Mouse (Mus musculus): ENCODE results near the gene Zbtb11.

Gene Zbtb11

GRCm38 (mm10) chr16:55971735-55972615 lies 1.7 kb upstream of the Zbtb11 start:
- no peak for DNase-seq

GRCm38 (mm10) chr16:55972626-55973201 lies 969 bp upstream of the Zbtb11 start:
- no peak for DNase-seq

- DNase-seq = peak; percentile 87 to 93
Observed at GRCm38 (mm10) chr16:55974256-55974902, 696 bp downstream of the Zbtb11 start.

GRCm38 (mm10) chr16:55974903-55975285 lies 1.2 kb downstream of the Zbtb11 start:
- DNase-seq = no peak

GRCm38 (mm10) chr16:55986001-55986400 lies 12.3 kb downstream of the Zbtb11 start:
- DNase-seq = no peak

GRCm38 (mm10) chr16:55990311-55990710 lies 16.6 kb downstream of the Zbtb11 start:
- no peak for DNase-seq

GRCm38 (mm10) chr16:55994235-55994634 lies 20.6 kb downstream of the Zbtb11 start:
- DNase-seq = no peak

- no peak for DNase-seq
Observed at GRCm38 (mm10) chr16:56006798-56007197, 33.1 kb downstream of the Zbtb11 start.

GRCm38 (mm10) chr16:56008862-56009261 lies 35.2 kb downstream of the Zbtb11 start:
- no peak for DNase-seq

- no peak for DNase-seq
Observed at GRCm38 (mm10) chr16:56012789-56013743, 39.4 kb downstream of the Zbtb11 start.

GRCm38 (mm10) chr16:56014076-56014475 lies 40.4 kb downstream of the Zbtb11 start:
- DNase-seq = no peak

- no peak for DNase-seq
Observed at GRCm38 (mm10) chr16:56019660-56020059, 46.0 kb downstream of the Zbtb11 start.

- DNase-seq = no peak
Observed at GRCm38 (mm10) chr16:56027854-56028629, 54.4 kb downstream of the Zbtb11 start.

- DNase-seq = peak in 1 of 2 experiments; percentile 74
Observed at GRCm38 (mm10) chr16:56028722-56029551, 55.3 kb downstream of the Zbtb11 start.

- DNase-seq = peak; percentile 99
Observed at GRCm38 (mm10) chr16:56029661-56030082, 56.0 kb downstream of the Zbtb11 start, which contains the start of gene Pcnp. TSS of gene Pcnp (minus strand) at chr16:56029739.

- no peak for DNase-seq
Observed at GRCm38 (mm10) chr16:56034566-56034965, 60.9 kb downstream of the Zbtb11 start.

- no peak for DNase-seq
Observed at GRCm38 (mm10) chr16:56036501-56036900, 62.8 kb downstream of the Zbtb11 start.

- DNase-seq = peak; percentile 98 to 99
Observed at GRCm38 (mm10) chr16:56037138-56038010, 63.7 kb downstream of the Zbtb11 start, which contains the start of gene Trmt10c. TSS of gene Trmt10c (minus strand) at chr16:56037819.

- DNase-seq = no peak
Observed at GRCm38 (mm10) chr16:56038090-56038489, 64.4 kb downstream of the Zbtb11 start.
